Mouse (Mus musculus): ENCODE results near the gene Ephb2. TPM values are rescaled to one million over a fixed set of nuclear protein-coding genes. Genes with fewer than 3 reads are reported as not detected.

The Ephb2 gene
- polyA plus RNA-seq, 1 experiment from 2014 or later: 0.36 TPM

DNA sequence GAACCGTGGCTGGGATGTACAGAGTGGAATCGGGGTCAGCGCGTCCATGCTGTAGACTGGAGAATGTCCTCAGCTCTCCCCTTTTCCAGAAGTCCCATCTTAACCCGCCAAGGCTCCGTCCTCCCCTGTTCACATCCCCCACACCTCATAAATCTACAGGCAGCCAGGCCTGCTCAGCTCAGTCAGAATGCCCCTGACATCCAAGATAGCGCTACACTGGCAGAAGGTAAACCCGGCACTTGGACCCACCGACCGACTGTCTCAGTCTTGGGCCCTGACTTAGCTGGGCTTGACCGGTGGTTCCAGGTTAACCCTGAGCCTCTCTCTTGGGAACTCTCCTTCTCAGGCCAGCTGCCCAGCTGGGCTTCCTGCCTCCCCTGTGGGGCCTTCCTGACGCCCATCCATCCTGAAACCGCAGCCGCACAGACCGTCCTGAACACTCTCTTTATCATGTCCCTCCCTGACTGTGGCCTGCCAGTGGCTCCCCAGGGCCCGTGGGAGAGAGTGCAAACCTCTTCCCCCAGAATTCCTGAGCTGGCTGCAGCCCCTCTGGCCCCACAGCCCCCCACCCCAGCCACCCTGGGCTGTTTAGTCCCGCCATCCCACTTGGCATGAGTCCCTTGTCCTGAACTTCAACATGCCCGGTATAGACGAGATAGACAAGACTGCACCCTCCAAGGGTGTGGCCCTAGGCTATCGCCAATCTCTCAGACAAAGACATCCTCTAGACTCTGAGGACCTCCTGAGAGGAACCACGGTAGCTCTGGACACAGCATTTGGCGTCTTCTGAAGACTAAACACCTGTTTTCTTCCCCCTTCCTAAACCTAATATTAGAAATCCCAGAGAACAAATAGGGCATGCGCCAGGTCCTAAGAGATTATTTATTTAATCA lies 37.9 kb downstream of the Ephb2 start:
- Histone ChIP-seq H3K27me3 (peaks cover 3% of the 10 kb centered on the region; the same call in 1 of the 2 replicates), H3K36me3 (no peaks in the 10 kb centered on the region), H3K4me2 (no peak overlapping the region), H3K27ac (no peak overlapping the region), H3K4me3 (replicated peaks) (no peak overlapping the region), H3K9me3 (replicated peaks) (no peaks in the 10 kb centered on the region), H3K4me1 (replicated peaks) (peaks cover 17% of the 10 kb centered on the region), H3K9ac (no peak overlapping the region)
- DNase-seq (no peak), ATAC-seq (ENCODE audit: low read depth) (peak; percentile 31; the same call in 1 of the 2 replicates)
- WGBS (ENCODE audit: insufficient replicate concordance): 32% methylated on average over 23 of the region's 23 CpGs

DNA sequence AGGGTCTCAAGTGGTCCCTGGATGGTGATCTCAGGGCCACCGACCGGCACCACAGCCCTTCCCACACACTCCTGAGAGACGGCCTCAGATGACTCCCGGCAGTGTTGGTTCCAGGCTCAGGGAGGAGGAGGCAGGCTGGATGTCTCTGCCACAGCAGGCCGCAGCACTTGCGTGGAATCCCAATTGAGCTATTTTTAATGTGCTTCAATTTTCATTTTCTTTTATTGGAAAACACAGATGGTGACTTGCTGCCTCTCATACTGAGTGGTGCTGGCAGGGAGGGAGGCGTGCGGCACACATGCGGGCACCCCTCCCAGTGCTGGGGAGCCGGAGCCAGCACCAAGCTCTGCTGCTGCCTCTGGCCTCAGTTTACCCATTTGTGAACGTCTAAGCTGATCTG lies 42.5 kb downstream of the Ephb2 start:
- Histone ChIP-seq H3K9me3 (replicated peaks) (no peaks in the 10 kb centered on the region), H3K4me2 (no peak overlapping the region), H3K27me3 (no peaks in the 10 kb centered on the region), H3K9ac (no peak overlapping the region), H3K4me1 (replicated peaks) (peaks cover 11% of the 10 kb centered on the region), H3K4me3 (replicated peaks) (no peak overlapping the region), H3K36me3 (no peaks in the 10 kb centered on the region), H3K27ac (no peak overlapping the region)
- ATAC-seq (ENCODE audit: low read depth) (no peak), DNase-seq (no peak)
- 76% methylated on average over 11 of the region's 11 CpGs for WGBS (ENCODE audit: insufficient replicate concordance)

DNA sequence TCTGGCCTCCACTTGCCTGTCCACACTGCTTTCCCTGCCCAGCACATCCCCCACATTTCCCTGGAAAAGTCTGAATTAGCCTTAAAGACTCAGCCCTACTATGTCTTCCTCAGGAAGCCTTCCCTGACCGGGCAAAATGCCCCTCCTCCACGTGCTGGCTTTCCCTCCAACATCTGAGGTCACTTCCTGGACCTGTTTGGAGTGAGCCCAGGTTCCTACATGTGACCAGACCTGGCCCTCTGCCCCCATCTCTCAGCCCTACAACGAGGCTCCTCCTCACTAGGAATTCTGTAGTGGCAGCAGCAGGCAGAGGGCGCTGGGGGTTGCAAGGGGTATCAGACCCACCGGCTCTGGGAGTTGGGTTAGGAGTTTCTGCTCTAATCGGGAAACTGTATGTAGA lies 46.0 kb downstream of the Ephb2 start:
- Histone ChIP-seq H3K4me1 (replicated peaks) (no peaks in the 10 kb centered on the region), H3K4me2 (no peak overlapping the region), H3K27me3 (no peaks in the 10 kb centered on the region), H3K4me3 (replicated peaks) (no peak overlapping the region), H3K9ac (no peak overlapping the region), H3K36me3 (no peaks in the 10 kb centered on the region), H3K9me3 (replicated peaks) (no peaks in the 10 kb centered on the region), H3K27ac (no peak overlapping the region)
- DNase-seq: no peak
- ATAC-seq (ENCODE audit: low read depth): no peak
- 46% methylated on average over 6 of the region's 6 CpGs for WGBS (ENCODE audit: insufficient replicate concordance)

DNA sequence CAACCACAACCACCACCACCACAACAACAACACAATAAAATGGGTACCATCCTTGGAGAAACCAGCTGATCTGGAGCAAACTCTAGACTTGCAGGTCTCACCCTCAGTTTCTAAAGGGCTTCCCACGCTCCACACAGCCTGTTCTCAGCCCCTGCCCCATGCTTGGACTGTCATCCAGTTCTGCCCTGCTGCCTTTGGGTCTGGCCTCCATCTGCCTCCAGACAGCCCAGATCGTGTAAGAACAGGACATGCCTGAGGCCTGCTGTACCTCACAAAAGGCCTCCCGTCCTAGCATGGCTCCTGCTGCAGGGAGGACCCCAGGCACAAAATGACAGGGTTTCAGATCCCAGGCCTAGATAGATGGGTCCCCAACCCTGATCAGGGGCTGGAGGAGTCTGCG lies 48.4 kb downstream of the Ephb2 start:
- Histone ChIP-seq H3K27me3 (no peaks in the 10 kb centered on the region), H3K27ac (no peak overlapping the region), H3K4me2 (no peak overlapping the region), H3K9ac (no peak overlapping the region), H3K9me3 (replicated peaks) (no peaks in the 10 kb centered on the region), H3K4me1 (replicated peaks) (no peaks in the 10 kb centered on the region), H3K4me3 (replicated peaks) (no peak overlapping the region), H3K36me3 (no peaks in the 10 kb centered on the region)
- ATAC-seq (ENCODE audit: low read depth): no peak
- no peak for DNase-seq
- 61% methylated on average over 4 of the region's 4 CpGs for WGBS (ENCODE audit: insufficient replicate concordance)

DNA sequence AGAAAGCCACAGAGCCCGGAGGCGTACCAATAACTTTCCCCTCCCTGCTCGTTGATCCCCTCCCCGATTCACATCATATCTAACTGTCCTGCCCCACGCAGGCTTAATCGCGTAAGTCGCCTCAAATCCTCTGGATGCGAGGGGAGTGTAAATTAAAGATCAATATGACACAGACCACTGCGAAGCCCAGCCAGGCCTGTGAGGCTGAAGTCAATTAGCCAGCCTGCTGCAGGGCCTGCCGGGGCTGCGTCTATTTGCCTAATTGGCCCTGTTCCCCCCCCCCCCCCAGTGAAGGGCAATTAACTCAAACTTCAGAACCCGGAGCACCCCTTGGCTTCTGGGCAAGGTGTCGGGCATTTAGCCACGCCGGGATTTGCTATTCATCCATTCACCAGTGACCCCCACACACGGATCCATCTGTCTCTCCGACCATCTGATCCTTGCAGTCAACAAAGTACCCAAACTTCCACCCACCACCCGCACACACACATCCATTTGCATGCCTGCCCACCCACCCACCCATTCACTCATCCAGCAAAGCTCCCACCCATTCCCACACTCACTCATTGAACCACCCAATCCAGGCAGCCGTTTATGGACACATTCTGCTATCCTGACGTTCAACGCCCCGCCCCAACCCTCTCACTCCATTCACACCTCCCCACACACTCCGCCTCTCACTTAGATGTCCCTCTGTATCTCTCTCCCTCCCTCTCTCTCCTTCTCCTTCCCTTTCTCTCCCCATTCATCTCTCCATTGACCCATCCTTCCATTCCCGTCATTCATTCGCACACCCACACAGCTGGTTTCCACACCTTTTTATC lies 49.1 kb downstream of the Ephb2 start:
- Histone ChIP-seq H3K4me2 (no peak overlapping the region), H3K9me3 (replicated peaks) (no peaks in the 10 kb centered on the region), H3K9ac (no peak overlapping the region), H3K4me3 (replicated peaks) (no peak overlapping the region), H3K36me3 (no peaks in the 10 kb centered on the region), H3K27ac (no peak overlapping the region), H3K4me1 (replicated peaks) (no peaks in the 10 kb centered on the region), H3K27me3 (no peaks in the 10 kb centered on the region)
- ATAC-seq (ENCODE audit: low read depth): no peak
- 61% methylated on average over 26 of the region's 26 CpGs for WGBS (ENCODE audit: insufficient replicate concordance)
- no peak for DNase-seq

DNA sequence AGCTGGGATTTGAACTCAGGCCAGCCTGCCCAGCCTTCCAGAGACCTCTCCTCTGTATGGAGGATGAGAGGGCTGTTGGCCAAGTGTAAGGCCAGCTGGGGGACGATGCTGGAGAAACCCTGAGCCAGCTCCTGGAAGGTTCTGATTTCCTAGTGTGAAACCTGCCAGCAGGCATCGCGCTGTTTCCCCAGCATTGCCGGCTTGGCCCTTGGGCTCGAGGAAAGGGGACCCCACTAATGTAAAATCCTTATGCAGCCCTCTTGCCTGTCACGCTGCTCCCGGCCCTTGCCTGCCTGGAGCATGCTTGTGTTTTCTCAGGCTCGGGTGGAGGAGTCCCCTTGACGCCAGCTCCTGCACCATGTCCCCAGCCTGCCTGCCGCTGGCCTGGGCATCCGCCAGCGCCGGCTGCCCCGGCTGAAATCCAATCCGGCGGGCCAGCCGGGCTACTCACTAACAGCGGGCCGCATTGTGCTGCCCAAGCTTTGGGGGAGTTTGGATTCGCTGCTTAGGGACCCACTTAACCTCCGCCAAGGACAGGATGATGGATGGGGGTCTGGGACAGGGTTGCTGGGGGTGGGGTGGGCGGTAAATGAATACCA lies 52.1 kb downstream of the Ephb2 start:
- Histone ChIP-seq H3K27me3 (no peaks in the 10 kb centered on the region), H3K4me3 (replicated peaks) (no peak overlapping the region), H3K4me1 (replicated peaks) (no peaks in the 10 kb centered on the region), H3K9me3 (replicated peaks) (no peaks in the 10 kb centered on the region), H3K4me2 (no peak overlapping the region), H3K27ac (no peak overlapping the region), H3K9ac (no peak overlapping the region), H3K36me3 (no peaks in the 10 kb centered on the region)
- ATAC-seq (ENCODE audit: low read depth) (no peak), DNase-seq (no peak)
- WGBS (ENCODE audit: insufficient replicate concordance): 57% methylated on average over 22 of the region's 22 CpGs

DNA sequence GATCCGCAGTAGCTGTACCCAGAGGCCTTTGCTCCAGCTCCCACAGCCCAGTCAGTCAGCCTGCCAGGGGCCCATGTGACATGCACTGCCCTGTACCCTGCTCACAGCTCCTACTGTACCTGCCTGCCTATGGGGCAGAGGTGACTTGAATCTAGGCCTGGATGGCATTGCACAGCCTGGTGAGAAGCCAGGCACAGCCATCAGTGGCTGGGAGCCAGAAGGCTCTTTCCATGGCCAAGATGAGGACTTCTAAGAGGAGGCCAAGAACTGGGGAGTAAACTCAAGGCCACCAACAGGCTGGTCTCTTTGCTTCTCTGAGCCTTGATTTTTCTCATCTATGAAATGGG lies 53.2 kb downstream of the Ephb2 start:
- Histone ChIP-seq H3K4me2 (no peak overlapping the region), H3K36me3 (no peaks in the 10 kb centered on the region), H3K9ac (no peak overlapping the region), H3K27me3 (no peaks in the 10 kb centered on the region), H3K9me3 (replicated peaks) (no peaks in the 10 kb centered on the region), H3K4me3 (replicated peaks) (no peak overlapping the region), H3K4me1 (replicated peaks) (no peaks in the 10 kb centered on the region), H3K27ac (no peak overlapping the region)
- WGBS (ENCODE audit: insufficient replicate concordance): 71% methylated on average over 1 of the region's 1 CpGs
- ATAC-seq (ENCODE audit: low read depth) (no peak), DNase-seq (no peak)

DNA sequence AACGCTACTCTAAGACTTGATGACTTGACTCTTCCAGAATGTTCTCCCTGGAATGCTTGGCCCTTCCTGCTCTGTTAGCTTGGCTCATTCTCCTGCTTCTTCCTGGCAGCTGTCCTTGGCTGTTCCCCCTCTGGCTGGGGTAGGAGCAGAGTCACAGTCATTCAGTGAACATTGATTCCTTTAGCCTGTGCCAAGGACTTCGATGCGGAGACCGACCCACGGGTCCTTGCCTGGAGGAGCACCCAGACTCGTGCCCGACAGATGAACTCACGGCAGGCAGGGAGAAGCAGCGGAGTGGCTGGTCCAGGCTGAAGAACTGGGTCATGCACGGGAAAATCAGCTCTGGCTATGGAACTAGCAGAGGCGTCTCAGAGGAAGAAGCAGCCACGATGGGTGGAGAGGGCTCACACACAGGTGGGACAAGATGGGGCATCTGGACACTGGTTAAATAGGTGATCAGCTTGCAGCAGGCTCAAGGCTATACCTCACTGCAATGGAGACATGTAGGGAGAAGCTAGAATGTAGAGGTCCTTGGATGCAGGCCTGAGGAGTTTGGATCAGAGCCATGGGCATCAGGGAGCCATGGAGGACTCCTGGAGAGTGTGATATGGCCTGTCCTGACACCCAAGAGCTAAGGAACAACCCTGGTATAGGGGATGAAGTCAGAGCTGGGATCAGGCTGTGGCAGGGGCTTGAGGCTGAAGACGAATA lies 53.8 kb downstream of the Ephb2 start:
- no peaks in the 10 kb centered on the region for H3K4me1 ChIP-seq (replicated peaks)
- no peaks in the 10 kb centered on the region for H3K27me3 ChIP-seq
- no peak overlapping the region for H3K9ac ChIP-seq
- ATAC-seq (ENCODE audit: low read depth) (no peak), DNase-seq (no peak)
- no peak overlapping the region for H3K27ac ChIP-seq
- no peak overlapping the region for H3K4me2 ChIP-seq
- 71% methylated on average over 13 of the region's 13 CpGs for WGBS (ENCODE audit: insufficient replicate concordance)
- no peaks in the 10 kb centered on the region for H3K36me3 ChIP-seq
- H3K9me3 ChIP-seq (replicated peaks): no peaks in the 10 kb centered on the region
- H3K4me3 ChIP-seq (replicated peaks): no peak overlapping the region

DNA sequence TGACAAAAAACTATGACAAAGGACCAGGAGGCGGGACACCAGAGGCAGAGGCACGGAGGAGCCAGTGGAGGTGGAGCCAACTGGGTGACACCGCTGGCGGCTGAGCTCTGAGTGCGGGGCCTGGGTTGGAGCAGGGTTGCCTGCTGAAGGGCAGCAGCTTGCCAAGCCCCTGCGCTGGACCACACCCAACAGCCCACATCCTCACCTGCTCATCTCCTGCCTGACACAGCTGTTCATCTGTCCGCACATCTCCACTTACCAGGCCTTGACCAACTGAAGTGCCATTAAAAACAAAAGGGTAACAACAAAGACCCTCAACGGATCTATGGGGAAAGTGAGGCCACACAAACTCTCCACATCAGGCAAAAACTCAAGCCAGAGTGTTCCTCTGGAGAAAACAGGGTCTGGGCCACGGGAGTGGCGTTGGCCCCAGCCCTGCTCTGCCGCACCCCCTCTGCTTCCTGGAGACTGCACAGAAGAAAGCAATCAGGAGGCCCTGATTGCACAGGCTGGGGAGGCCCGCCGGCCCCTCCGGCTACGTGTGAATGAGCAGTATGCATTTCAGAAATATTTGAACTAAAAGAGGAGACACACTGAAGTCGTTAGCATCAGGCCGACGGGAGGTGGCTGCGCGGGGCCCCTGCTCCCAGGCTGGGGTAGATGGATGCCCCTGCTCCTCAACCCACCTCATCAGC lies 55.4 kb downstream of the Ephb2 start:
- DNase-seq: no peak
- Histone ChIP-seq H3K4me2 (no peak overlapping the region), H3K27me3 (no peaks in the 10 kb centered on the region), H3K9ac (no peak overlapping the region), H3K27ac (no peak overlapping the region), H3K4me1 (replicated peaks) (no peaks in the 10 kb centered on the region), H3K9me3 (replicated peaks) (no peaks in the 10 kb centered on the region), H3K36me3 (no peaks in the 10 kb centered on the region), H3K4me3 (replicated peaks) (no peak overlapping the region)
- 73% methylated on average over 20 of the region's 20 CpGs for WGBS (ENCODE audit: insufficient replicate concordance)
- no peak for ATAC-seq (ENCODE audit: low read depth)

DNA sequence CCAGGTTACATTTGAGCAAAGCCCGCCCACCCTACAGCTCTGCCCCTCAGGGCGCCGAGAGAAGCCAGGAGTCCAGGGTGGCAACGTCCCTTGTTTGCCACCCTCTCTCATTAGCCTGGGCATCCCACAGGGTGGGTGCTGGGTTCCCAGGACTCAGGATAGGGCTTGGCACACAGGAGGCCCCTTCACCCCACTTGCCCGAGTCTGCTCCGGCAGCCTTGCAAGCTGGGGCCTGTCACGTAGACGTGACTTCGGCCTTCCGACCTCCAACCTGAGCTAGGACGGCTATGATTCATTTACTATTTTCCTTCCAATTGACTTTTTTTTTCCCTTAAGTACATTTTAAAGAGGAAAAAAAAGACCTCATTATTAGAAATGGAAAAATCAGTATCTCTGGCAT lies 56.6 kb downstream of the Ephb2 start:
- no peaks in the 10 kb centered on the region for H3K4me1 ChIP-seq (replicated peaks)
- no peaks in the 10 kb centered on the region for H3K9me3 ChIP-seq (replicated peaks)
- no peak overlapping the region for H3K27ac ChIP-seq
- H3K4me2 ChIP-seq: no peak overlapping the region
- no peak overlapping the region for H3K4me3 ChIP-seq (replicated peaks)
- DNase-seq (no peak), ATAC-seq (ENCODE audit: low read depth) (no peak)
- H3K9ac ChIP-seq: no peak overlapping the region
- H3K27me3 ChIP-seq: no peaks in the 10 kb centered on the region
- WGBS (ENCODE audit: insufficient replicate concordance): 80% methylated on average over 11 of the region's 11 CpGs
- H3K36me3 ChIP-seq: no peaks in the 10 kb centered on the region
